Mouse (Mus musculus) intestine, postnatal 0 days (tissue): ENCODE results near the gene Cx3cl1. TPM values are rescaled to one million over a fixed set of nuclear protein-coding genes. Genes with fewer than 3 reads are reported as not detected.

Experiments used
- ATAC-seq: fragments of 200-750 bp; cut with Nextera tagmentation; 2 replicates; pipeline ENCODE4 v1.8.0; 2017; ENCODE audit warnings: mild to moderate bottlenecking, moderate TSS enrichment, moderate library complexity
- H3K27ac ChIP-seq: fragments of 300-500 bp; sonication (generic); 2 replicates; pipeline ENCODE4 v1.5.1; 2014; ENCODE audit warnings: mild to moderate bottlenecking, low read depth, low read length, moderate library complexity
- H3K27me3 ChIP-seq: fragments of 300-500 bp; sonication (generic); replicated peaks from 2 replicates; pipeline ENCODE4 v1.6.1; 2014; ENCODE audit warnings: low read length, mixed read lengths; ENCODE audit not compliant: control insufficient read depth, insufficient read depth
- H3K36me3 ChIP-seq: fragments of 300-500 bp; sonication (generic); 2 replicates; pipeline ENCODE4 v1.6.1; 2014; ENCODE audit warnings: mild to moderate bottlenecking, moderate library complexity; ENCODE audit not compliant: control insufficient read depth, insufficient read depth
- H3K4me1 ChIP-seq: fragments of 300-500 bp; sonication (generic); replicated peaks from 2 replicates; pipeline ENCODE4 v1.6.1; 2014; ENCODE audit warnings: antibody characterized with exemption, low read length, mixed read lengths; ENCODE audit not compliant: control insufficient read depth, insufficient read depth
- H3K4me2 ChIP-seq: fragments of 300-500 bp; sonication (generic); replicated peaks from 2 replicates; pipeline ENCODE4 v1.6.1; 2014; ENCODE audit warnings: low read depth, mild to moderate bottlenecking, moderate library complexity
- H3K4me3 ChIP-seq: fragments of 300-500 bp; sonication (generic); 2 replicates; pipeline ENCODE4 v1.5.1; 2014; ENCODE audit warnings: low read depth, low read length
- H3K9ac ChIP-seq: fragments of 300-500 bp; sonication (generic); 2 replicates; pipeline ENCODE4 v1.6.1; 2014; ENCODE audit warnings: mild to moderate bottlenecking, low read depth, low read length
- H3K9me3 ChIP-seq: fragments of 300-500 bp; sonication (generic); 2 replicates; pipeline ENCODE4 v1.6.1; 2016; ENCODE audit warnings: mixed run types; ENCODE audit not compliant: control insufficient read depth
- CTCF ChIP-seq: sonication (generic); IDR thresholded peaks from 2 replicates; pipeline ENCODE4 v1.5.1; 2016; ENCODE audit warnings: low read depth, mild to moderate bottlenecking, control low read depth, antibody characterized with exemption, moderate library complexity
- WGBS: fragments of 180-500 bp; shearing (Covaris S2); extraction: QIAGEN DNeasy Blood & Tissue Kit; methylation state at CpG from one replicate; pipeline ENCODE4 v1.1.7; 2014; 5-methylcytosine and 5-hydroxymethylcytosine counted together
- polyA plus RNA-seq: library from polyadenylated mRNA; unstranded; fragments of >200 nt; fragmentation: Nextera tagmentation; extraction: Ambion mirVana; gene quantifications from 2 replicates; pipeline ENCODE4 v1.2.1, GENCODE M21; 2015

Cx3cl1 gene
- polyA plus RNA-seq, 1 experiment from 2014 or later = 95.5 TPM

GRCm38 (mm10) chr8:94746832-94747231 lies 25.0 kb upstream of the Cx3cl1 start:
- no peak for TF ChIP-seq CTCF
- no peak for ATAC-seq
- H3K27me3 ChIP-seq = no peaks in the 10 kb centered on the region
- no peaks in the 10 kb centered on the region for H3K4me1 ChIP-seq
- no peak overlapping the region for H3K4me2 ChIP-seq
- H3K36me3 ChIP-seq = no peaks in the 10 kb centered on the region
- H3K4me3 ChIP-seq = no peak overlapping the region
- H3K9ac ChIP-seq = no peak overlapping the region
- no peaks in the 10 kb centered on the region for H3K9me3 ChIP-seq
- no peak overlapping the region for H3K27ac ChIP-seq
- WGBS = 82% methylated on average over 8 of the region's 8 CpGs

GRCm38 (mm10) chr8:94748363-94748762 lies 23.4 kb upstream of the Cx3cl1 start:
- WGBS = 61% methylated on average over 4 of the region's 4 CpGs
- Histone ChIP-seq H3K4me2 (no peak overlapping the region), H3K4me1 (no peaks in the 10 kb centered on the region), H3K9me3 (no peaks in the 10 kb centered on the region), H3K9ac (no peak overlapping the region), H3K27me3 (no peaks in the 10 kb centered on the region), H3K4me3 (no peak overlapping the region), H3K36me3 (no peaks in the 10 kb centered on the region), H3K27ac (no peak overlapping the region)
- no peak for TF ChIP-seq CTCF
- ATAC-seq = no peak

GRCm38 (mm10) chr8:94749942-94750341 lies 21.9 kb upstream of the Cx3cl1 start:
- Histone ChIP-seq H3K9me3 (no peaks in the 10 kb centered on the region), H3K4me3 (no peak overlapping the region), H3K27me3 (no peaks in the 10 kb centered on the region), H3K9ac (no peak overlapping the region), H3K4me1 (no peaks in the 10 kb centered on the region), H3K27ac (no peak overlapping the region), H3K4me2 (no peak overlapping the region), H3K36me3 (no peaks in the 10 kb centered on the region)
- TF ChIP-seq CTCF = no peak
- ATAC-seq = no peak
- WGBS = 87% methylated on average over 3 of the region's 3 CpGs

- no peak for ATAC-seq
- H3K27me3 ChIP-seq = no peaks in the 10 kb centered on the region
- H3K36me3 ChIP-seq = no peaks in the 10 kb centered on the region
- H3K9me3 ChIP-seq = no peaks in the 10 kb centered on the region
- WGBS = 88% methylated on average over 10 of the region's 10 CpGs
- H3K4me1 ChIP-seq = no peaks in the 10 kb centered on the region
- no peak overlapping the region for H3K9ac ChIP-seq
- no peak overlapping the region for H3K27ac ChIP-seq
- no peak overlapping the region for H3K4me2 ChIP-seq
- TF ChIP-seq CTCF = no peak
- no peak overlapping the region for H3K4me3 ChIP-seq
Observed at GRCm38 (mm10) chr8:94751023-94751849, 20.6 kb upstream of the Cx3cl1 start.

- Histone ChIP-seq H3K9ac (no peak overlapping the region), H3K9me3 (no peaks in the 10 kb centered on the region), H3K27ac (no peak overlapping the region), H3K4me3 (no peak overlapping the region), H3K4me2 (no peak overlapping the region), H3K4me1 (no peaks in the 10 kb centered on the region), H3K36me3 (no peaks in the 10 kb centered on the region), H3K27me3 (no peaks in the 10 kb centered on the region)
- no peak for ATAC-seq
- no peak for TF ChIP-seq CTCF
- 91% methylated on average over 2 of the region's 2 CpGs for WGBS
Observed at GRCm38 (mm10) chr8:94754006-94754405, 17.8 kb upstream of the Cx3cl1 start.

DNA sequence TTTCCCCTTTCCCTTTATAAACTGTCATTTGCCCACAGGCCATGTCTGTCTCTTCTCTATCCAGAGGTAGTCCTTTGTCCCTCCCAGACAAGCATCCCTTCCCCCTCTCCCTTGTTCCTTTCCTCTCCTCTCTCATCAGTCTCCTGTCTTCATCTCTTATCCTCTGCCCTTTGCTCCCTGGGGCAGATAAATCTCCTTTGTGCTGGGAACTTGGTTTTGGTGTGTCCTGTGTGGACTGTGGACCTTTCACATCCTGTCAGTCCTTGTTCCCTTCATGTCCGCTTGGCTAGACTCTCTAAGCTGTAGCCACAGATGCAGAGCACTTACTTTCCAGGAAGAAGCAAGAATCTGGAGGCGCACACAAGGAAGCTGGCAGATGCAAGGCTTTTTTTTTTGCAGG lies 17.3 kb upstream of the Cx3cl1 start:
- 0 out of 2 replicates have a peak overlapping the region, but pooled peaks have one; percentile 7 for H3K27ac ChIP-seq
- ATAC-seq = peak; percentile 93

More for the DNA sequence above, 17.3 kb upstream of the Cx3cl1 start:
- Histone ChIP-seq H3K9ac (no peak overlapping the region), H3K4me1 (no peaks in the 10 kb centered on the region), H3K4me3 (no peak overlapping the region), H3K36me3 (no peaks in the 10 kb centered on the region), H3K27me3 (no peaks in the 10 kb centered on the region), H3K9me3 (no peaks in the 10 kb centered on the region), H3K4me2 (no peak overlapping the region)
- TF ChIP-seq CTCF = no peak
- 26% methylated on average over 2 of the region's 2 CpGs for WGBS
